Mouse (Mus musculus): ENCODE data around the gene Wnt3.
"Not testable (repeated sequence)": the region's sequence is repeated elsewhere in the genome, so short reads cannot be mapped to it uniquely, and the experiment has no call there.

Gene Wnt3

DNA sequence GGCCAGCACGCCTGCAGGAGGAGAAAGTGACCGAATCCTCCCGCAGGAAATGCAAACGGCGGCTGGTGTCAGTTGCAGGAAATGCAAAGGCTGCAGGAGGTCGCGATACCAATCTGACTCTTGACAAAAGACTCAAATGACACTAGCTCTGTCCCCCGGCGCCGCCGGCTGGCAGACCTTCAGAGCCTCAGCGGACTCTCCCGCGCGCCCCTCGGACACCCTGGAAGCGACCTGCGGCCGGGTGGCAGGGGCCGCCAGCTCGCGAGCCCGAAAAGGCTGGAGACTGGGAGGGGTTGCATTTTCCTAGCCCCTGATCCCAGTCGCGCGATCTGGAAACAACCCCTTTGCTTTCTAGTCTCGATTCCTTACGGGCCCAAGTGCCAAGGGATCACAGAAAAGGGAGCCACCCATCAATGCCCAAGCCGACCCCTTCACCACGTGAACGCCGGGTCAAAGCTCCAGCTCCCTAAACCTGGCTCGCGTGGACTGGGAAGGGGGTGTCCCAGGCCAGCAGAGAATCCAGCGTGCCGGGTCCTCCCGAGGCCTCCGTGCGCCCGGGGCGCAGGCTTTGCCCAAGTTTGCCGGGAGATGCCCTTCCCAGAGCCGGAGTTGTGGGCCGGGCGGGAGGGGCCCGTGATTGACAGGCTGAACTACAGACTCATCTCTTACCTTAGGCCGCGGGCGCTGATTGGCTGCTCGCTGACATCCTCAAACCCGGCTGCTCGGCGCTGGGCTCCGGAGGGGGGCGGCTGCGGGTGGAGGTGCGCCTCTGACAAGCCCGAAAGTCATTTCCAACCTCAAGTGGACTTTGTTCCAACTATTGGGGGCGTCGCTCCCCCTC lies at the start of gene Wnt3:
TSS of gene Wnt3 (plus strand) at position 764 of the 841 bp plus-strand sequence.
- no peak for DNase-seq

DNA sequence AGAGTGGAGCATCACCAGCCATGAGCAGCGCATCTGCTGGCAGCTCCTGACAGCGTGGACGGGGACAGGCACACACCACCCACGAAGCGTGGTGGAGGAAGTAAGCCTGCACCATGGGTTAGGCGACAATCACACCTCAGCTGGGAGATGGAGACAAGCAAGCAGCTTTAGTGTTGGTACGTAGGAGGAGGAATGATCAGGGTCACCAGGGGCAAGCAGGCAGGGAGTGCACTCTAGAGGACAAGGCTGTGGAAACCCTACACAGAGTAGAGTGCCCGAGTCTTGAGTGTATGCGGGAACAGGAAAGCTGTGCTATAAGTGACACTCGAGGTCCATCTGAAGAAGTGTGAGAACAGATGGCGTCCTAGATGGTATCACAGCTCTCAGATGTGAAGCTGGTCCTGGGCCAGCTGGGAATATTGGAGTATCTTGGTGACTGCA lies 49.6 kb upstream of the Wnt3 start:
- no peak for DNase-seq

DNA sequence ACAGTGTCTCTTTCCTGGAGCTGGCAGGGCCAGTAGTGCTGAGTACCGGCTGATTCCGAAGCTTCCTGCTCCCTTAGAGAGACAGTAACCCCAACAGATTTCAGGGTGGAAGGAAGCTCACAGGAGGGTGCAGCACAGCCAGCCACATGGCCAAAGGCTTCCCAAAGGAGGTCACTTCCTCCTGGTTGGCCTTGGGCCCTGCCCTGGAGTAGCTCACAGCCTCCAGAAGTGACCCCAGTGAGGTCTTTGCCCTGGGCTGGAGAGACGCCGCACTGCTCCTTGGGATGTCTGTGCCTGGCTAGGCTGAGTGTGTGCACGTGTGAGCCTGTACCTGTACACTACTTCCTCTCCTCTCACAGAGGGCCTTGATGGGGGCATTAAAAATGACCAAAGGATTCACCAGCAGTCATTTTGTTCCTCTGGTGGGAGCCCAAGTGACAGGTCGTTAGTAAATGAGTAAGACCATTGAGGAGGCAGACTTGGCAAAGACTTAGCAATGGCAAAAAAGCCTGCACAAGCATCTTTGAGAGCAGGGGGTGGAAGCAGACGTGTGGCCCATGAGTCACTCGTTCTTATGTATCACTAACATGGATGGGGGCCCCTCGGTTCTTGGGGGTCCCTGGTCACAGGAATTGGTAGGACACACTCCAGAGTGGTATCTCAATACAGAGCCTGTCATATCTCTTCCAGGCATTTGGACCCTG lies 44.5 kb upstream of the Wnt3 start:
- DNase-seq = peak; percentile 50

DNA sequence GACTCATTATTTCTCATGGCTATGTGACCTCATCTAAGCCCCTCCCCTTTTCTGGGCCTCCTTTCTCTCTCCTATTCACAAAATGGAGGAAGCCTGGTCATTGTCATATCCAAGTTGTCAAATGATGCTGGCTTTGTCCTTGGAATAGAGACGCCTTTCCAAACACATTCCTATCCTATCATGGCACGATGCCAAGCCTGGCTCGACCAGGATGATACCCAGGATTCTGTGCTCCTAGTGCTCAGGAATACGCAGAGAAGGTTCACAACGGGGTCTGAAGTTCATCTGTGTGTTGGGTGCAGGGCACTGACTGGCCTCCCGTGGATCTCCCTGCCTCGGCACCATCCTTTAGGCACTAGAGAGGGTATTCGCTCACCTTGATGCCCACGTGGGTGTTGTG lies 42.4 kb upstream of the Wnt3 start:
- no peak for DNase-seq

DNA sequence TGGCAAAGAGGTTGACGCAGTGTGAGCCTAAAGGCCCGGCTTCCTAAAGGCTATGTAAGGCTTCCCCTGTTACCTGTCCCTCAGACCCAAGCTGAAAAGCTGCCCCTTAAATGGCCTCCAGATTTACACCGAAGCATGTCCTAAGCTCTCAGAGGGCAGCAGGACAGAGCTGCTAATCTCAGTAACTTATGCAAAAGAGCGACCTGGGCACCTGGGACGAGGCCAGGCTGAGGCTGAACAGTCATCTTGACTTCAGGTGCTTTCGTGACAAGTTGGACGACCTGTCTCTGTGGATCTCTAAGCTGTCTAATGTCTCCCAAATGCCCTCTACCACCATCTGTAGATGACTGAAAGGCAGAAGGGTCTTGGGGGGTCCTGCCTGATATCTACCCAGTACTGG lies 41.6 kb upstream of the Wnt3 start:
- DNase-seq = no peak

DNA sequence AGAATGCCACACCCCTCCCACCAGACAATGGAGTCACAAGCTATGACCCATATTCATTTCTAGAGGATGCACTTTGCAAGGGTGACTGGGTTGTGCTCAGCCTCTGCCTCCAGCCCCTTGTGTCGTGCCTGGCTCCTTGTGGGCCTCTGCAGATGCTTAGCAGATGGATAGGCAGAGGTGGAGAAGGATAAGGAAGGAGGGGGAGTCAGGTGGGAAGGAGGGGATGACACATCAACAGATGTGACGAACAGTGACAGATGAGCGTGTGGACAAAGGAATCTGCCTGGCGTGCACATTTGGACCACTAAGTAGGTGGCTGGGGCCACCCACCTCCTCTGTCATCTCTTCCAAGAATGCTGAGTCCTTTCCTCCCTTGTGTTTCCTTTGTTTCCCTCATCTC lies 40.9 kb upstream of the Wnt3 start:
- no peak for DNase-seq

DNA sequence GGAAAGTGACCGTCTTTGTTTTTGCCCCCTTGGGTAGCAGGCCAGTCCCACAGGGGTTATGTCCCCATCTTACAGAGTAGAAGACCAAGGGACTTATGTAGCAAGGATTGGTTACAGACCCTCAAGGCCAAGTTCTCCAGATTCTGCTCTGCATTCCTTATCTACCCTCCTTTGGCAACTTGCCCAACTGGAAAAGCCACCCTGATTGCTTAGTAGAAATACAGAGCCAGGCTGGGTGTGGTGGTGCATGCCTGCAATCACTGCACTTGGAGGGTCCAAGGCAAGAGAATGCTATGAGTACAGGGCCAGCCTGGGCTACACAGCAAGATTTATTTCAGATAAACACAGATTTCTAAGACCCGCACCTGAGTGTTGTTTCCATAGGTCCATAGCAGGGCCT lies 40.0 kb upstream of the Wnt3 start:
- no peak for DNase-seq

DNA sequence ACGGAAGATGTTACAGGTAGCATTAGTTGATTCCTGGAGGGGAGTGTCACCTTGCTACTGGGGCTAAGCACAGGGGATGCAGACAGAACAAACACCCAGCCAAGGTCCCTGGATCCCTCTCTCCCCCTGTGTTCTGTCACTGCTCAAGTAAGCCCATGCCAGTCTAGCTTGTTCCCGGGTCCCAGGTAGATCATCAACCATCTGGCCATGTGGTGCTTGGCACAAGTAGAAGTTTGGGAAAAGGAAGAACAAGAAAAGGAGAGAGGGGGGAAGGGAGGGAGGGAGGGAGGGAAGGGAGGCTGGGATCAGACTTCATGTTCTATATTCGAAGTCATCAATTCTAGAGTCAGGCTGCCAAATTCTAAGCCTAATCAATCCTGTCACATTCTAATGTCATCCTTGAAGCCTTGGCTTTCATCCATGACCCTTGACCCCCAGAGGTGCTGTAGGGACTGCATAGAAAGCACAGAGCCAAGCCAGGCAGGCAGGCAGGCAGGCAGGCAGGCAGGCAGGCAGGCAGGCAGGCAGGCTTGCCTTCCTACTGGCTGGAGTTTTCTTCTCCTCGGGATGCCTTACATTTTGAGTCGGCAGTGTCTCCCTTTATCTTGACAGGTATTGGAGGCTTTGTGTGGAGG lies 39.4 kb upstream of the Wnt3 start:
- DNase-seq = peak; percentile 69

DNA sequence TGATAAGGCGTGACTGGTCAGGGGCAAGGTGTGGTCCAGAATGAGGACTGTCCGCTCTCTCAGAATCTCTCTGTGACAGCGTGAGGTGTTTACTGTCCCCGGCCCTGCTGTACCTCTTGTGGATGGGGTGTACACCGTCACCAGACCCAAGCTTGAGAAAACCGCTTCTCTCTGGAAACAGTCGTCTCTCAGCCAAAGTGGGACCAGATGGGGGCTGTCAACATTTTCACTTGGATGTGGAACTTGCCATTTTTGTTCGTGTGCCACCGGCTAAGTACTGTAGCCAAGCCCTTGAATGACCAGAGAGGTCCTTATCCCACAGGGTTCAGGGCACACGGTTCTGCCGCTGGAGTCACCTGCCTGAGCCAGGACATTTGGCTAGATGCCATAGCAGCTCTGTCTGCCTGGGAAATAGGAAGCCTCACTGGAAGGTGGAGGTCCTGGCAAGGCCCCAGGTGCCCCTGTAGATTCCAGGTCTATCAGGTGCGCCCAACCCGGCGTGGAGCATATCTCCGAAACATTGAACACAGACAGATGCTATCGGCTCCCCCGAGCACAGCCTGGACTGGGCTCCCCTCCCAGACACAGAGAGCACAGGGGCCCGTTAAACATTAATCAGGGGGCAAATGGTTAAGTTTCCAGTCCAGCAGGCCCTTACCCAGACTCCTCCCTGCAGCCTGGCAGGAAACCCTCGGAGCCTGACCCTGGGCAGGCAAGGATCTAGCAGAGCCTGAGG lies 38.7 kb upstream of the Wnt3 start:
- peak; percentile 83 for DNase-seq

DNA sequence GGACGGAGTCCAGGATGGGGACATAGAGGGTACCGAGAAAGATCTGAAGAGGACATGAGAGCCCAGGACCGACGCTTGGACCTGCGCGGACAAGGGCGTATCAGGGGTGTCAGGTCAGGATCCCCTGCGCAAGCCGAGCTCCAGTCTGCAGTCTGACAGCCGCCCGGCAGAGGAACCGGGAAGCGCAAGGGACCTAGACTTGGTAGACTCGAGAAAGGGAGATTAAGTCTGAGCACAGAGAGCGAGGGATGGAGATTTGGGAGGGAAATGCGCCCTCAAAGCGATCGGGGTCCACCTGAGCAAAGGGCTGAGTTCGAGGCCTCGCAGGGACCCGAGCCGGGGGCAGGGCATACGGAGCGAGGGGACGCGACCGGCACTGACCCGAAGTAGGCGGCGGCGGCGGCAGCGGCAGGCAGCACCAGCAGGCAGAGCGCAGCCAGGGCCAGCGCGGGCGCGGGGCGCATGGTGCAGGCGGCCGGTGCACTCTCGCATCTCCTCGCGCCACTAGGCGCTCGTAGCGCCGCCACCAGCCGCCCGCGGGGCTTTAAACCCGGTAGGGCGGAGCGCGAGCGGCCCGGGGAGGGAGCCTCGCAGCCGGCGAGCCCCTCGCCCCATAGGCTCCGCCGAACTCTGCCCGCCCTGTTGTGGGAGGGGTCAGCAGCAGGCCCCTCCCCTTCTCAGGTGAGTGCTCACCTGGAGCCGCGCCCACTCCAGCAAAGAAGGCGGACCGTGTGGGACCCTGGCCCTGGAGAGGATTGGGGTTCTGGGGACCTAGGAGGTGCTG lies 24.5 kb upstream of the Wnt3 start, which contains the start of gene Wnt9b:
TSS of gene Wnt9b (minus strand) at position 516 of the 784 bp plus-strand sequence.
- peak; percentile 76 for DNase-seq

DNA sequence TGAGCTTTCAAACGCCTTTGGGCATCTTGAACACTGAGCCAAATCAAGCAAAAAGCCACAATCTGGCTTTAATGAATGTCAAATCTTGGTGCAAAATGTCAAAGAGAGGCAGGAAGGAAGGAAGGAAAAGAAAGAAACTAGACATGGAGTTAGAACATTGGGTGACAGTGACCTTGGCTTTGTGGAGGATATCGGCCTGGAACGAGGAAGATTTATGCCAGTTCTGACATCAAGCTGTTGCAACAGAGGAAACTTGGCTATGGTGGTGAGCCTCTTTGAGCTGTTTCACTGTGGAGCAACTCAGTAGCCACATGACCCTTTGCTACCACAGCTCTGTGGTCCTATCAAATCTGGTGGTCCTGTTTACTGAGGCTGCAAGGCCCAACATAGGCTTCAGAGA lies 23.3 kb upstream of the Wnt3 start:
- DNase-seq = peak; percentile 18

DNA sequence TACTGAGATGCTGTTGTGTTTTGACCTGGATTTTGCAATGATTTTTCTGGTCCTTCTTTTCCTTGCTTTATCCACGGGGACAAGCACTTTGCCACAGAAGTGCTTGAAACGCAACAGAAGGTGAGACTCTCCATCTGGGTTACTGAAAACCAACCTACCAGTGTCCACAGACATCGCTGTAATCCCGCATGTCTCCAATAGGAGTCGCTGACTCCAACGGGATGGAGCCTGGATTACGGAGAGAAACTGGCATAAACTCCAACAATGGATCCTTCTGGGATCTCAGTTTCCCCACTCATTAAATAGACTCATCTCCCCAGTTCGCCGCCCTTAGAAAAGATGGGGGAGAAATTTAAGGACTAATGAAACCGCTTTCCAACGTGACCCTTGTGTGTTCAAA lies 15.9 kb upstream of the Wnt3 start:
- DNase-seq = peak; percentile 35

DNA sequence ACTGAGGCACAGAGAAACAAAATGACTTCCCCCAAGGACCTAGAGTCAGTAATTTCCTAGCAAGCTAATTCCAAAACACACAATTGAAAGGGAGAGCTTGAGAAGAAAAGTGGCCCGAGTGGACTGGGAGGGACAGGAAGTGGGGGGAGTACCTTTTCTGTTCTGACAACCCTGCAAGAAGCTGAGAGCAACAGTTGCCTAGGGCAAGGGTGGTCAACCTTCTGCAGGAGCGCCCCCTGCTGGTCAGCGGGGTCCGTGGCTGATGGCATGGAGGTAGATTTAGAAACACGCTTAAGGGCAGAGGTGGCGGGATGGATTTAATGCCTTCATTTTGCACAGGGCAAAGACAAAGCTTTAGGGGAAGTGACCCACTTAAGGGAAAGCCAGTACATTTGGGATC lies 15.2 kb upstream of the Wnt3 start:
- peak; percentile 89 for DNase-seq

DNA sequence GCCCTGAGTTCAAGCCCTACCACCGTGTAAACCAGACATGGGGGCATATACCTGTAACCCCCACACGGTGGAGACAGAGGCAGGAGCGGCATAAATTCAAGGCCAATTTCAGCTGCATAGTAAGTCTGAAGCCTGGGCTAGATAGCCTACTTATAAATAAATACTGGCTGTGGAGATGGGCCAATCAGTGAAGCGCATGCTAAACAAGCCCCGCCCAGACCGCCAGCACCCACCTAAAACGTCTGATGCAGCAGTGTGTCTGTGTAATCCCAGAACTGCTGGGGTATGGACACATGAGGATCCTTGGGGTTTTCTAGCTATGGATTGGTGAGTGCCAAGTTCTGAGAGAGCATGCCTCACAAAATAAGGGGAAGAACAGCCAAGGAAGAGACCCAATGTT lies 13.8 kb upstream of the Wnt3 start:
- no peak for DNase-seq

DNA sequence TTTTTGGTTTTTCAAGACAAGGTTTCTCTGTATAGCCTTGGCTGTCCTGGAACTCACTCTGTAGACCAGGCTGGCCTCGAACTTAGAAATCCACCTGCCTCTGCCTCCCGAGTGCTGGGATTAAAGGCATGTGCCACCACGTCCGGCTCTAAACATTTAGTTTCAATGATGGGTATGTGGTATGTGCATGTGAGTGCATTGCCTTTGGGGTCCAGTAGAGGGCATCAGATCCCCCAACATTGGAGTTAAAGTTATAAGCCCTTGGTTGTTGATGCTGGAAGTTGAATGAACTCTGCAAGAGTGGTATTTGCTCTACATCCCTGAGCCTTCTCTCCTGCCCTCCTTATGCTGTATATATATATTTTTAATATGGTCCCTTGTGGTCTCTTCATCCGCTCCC lies 13.1 kb upstream of the Wnt3 start:
- DNase-seq = not testable (repeated sequence)

DNA sequence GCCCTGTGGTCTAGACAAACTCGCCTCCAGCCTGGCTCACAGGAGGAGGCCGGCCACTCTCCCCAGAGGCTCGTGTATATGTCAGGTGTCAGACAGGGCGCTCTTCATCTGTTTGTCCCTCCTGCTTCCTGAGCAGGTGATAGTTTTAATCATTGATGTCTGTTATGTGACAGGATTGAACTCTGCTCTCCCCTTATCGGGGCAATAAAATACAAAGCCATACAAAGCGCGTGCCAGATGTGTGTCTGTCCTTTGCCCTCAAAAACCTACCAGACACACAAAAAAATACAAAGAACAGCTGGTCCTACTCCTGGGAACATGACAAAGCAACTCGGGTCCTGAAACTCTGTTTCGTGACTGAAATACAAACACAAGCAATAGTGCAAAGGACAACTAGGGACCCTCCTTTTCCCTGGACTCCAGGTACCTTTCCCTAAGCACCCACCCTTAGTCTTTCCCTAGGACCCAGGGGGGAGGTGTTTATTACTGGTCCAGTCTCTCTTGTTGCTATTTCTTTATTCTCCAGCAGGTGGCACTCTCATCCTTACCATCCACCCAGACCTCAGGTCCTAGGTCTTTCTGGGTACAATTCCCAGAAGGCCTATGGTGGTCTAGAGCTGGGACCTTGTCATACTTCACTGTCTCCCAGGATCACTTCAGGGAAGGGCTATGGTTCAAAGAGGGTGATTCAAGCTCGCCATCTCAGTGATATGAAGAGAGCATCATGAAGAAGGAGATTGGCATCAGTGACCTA lies 10.4 kb upstream of the Wnt3 start:
- peak; percentile 46 for DNase-seq

DNA sequence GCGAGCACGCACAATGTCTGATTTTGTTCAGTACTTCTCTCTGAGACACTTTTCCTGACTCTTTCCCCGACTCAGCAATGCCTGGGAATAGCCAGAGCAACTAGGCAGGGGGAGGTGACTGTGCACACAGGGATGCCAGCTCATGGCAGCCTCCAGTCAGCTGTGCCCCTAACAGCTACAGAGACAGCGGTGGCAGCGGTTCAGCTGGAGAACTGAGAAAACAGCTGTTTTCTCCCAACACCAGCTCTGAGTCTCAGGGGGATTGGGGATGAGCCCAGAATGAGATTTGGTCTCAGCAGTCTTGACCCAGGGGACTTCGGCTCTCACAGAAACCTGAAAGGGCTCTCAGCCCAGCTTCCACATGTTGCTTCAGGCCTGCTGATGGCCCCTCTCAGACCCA lies 9.3 kb upstream of the Wnt3 start:
- no peak for DNase-seq

DNA sequence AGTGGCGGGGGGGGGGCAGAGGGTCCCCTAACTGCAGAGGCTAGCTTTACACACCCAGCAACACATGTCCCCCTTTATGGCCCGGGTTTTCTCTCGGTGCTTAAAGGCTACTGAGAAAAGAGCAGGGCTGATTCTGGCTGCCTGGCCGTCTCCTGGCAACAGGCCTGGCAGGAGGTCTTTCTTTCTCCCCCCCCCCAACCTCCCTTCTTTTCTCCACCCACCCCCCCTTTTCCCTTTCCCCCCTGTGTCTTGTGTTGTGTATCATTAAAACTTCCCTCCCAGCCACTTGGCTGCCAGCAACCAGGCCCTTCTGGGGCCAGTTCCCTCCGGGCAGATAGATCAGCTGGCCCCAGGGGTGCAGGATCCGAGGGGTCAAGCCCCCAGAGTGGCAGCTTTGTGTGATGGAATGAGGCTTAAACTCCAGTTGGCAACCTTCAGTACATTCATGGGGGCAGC lies 8.4 kb upstream of the Wnt3 start:
- no peak for DNase-seq

DNA sequence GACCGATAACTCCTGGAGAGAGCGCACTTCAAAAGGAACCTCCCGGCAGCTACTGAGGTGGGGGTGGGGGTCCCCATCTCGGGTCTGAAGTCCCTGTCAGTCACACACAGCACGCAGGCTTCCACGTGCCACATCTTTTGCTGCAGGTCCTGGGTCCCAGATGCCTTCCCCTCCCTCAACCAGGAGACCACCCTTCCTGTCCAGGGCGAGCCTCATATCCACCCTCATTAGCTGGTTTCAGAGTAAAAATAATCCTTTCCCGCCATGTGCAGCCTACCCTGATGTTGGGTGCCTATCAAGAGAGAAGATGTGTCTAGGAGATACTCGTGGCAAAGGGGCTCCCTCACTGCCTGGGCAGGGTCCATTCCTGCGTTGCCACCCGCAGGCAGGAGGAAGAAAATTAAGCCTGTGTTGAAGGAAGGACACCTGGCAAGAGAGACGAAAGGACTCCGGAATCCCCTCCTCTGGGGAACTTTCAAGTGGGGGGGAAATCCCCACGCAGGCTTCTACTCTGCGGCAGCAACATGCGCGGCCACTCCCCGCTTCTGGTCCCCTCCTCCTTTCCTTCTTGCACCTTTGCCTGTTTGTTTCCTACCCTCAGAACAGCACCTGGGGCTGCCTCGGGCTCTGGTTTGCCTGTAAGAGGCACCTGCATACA lies 2.7 kb upstream of the Wnt3 start:
- no peak for DNase-seq

DNA sequence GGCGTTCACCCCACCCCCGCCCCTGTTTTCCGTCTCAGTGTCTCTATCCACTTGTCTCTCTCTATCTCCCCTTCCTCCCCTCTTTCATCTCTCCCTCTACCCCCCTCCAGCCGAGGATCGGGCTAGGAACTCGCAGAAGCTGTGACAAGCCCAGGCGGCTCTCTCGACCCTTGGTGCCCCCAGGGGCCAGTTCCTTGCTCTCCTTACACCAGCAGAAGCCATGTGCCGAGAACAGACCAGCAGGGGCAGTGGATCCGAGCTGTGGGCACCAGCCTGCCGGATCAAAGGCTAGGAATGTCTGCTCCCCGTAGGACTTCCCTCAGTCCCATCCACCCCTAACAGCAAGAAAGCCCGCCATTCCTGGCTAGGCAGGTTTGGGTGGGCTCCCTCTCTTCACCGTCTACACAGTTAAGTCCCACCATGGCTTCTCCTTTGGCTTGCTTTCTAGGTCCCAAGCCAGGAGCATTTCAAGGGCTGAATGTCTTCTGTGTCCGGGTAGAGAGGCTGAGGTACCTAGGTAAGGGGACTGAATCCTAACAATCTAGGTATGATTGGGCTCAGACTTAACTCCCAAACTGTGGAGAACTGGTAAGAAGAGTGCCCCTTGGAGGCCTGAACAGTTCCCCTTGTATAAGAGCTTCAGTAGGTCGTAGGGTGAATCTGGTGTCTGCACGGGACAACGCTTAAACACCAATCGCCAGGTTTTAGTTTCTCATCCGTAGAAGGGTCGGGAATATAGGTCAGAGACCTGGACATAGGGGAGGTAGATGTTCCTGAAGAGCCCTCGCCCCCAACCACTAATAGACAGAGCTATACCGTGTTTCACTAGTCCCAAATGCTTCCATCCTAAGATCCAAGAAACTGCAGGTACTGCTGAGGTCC lies 1.2 kb upstream of the Wnt3 start:
- no peak for DNase-seq

Measured in kidney, adult 18-20 months (tissue).